Mouse (Mus musculus) c-Kit-positive CD71-positive TER-119-negative erythroid progenitor cells, embryonic 14.5 days (primary cell): Measurements from ENCODE around the gene Nlrp4a.
"Not testable (repeated sequence)": the region's sequence is repeated elsewhere in the genome, so short reads cannot be mapped to it uniquely, and the experiment has no call there.

Source experiments
- DNase-seq: peaks from one replicate; pipeline ENCODE4 v3.0.0-alpha.2; 2013; ENCODE audit warnings: low read depth

Nlrp4a gene

GRCm38 (mm10) chr7:26434813-26435212 lies at the start of gene Nlrp4a:
TSS of gene Nlrp4a (plus strand) at chr7:26435113.
- DNase-seq = no peak

GRCm38 (mm10) chr7:26386691-26387090 lies 48.2 kb upstream of the Nlrp4a start:
- DNase-seq = not testable (repeated sequence)

- not testable (repeated sequence) for DNase-seq
Measured at GRCm38 (mm10) chr7:26391137-26391536, 43.8 kb upstream of the Nlrp4a start.

- DNase-seq = not testable (repeated sequence)
Measured at GRCm38 (mm10) chr7:26391811-26392210, 43.1 kb upstream of the Nlrp4a start.

- DNase-seq = not testable (repeated sequence)
Measured at GRCm38 (mm10) chr7:26403600-26403999, 31.3 kb upstream of the Nlrp4a start, which contains the start of gene Nlrp9c. TSS of gene Nlrp9c (minus strand) at chr7:26403700.

- no peak for DNase-seq
Measured at GRCm38 (mm10) chr7:26476690-26477089, 41.8 kb downstream of the Nlrp4a start.

- not testable (repeated sequence) for DNase-seq
Measured at GRCm38 (mm10) chr7:26489514-26489913, 54.6 kb downstream of the Nlrp4a start.
